Mouse (Mus musculus) left cerebral cortex, postnatal 4 days (tissue): ENCODE results near the gene Gpr34. TPM values are rescaled to one million over a fixed set of nuclear protein-coding genes. Genes with fewer than 3 reads are reported as not detected.

ENCODE experiments used
- DNase-seq: peaks from one replicate; pipeline ENCODE4 v3.0.0-alpha.2; 2022
- intact Hi-C: fragments of 180-260 bp; cut with DNase I; formaldehyde crosslinking; loops from one replicate; pipeline ENCODE4 v1.15.1; 2025
- total RNA-seq, 2 experiments: library from RNA; stranded (reverse); gene quantifications; 2 replicates each; pipeline ENCODE4 v1.2.3; 2021

Gene Gpr34
- 1 to 10 TPM; 4.0 to 4.1 TPM for total RNA-seq

DNA sequence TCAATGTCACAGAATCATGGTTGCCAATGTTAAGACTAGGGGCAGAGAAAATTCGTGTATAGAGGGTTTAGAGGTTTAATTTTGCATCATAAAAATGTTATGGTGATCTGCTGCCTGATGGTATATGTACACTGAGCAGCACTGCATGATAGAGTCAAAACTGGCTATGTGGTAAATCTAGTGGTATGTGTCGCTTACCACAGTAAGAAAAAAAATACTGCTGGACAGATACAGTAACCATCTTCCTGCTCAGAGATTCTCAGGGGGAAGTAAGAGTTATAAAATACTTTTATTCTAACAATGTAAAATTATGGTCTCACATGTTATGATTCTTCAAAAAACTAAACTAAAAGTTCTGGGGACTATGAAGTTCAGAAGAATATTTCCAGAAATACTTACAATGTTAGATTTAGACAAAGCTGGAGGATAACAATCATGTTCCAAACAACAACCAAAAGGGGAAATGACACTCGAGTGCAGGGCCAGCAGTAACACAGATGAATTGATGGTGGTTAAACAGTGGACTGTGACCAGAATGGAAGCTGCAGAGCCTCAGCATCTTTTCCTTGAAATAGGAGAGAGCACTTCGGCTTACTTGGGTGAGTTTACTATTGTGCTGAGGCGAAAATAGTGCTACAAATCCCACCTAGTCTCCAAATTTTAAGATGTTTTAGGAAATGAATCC lies at the start of gene Gpr34:
Gpr34 (plus strand) TSS at position 491 of the 685 bp plus-strand sequence.
- intact Hi-C loops = no loop called here

GRCm38 (mm10) chrX:13599373-13599772 lies 32.5 kb upstream of the Gpr34 start:
- intact Hi-C loops = no loop called here

More for the DNA sequence above, at the start of gene Gpr34:
- no peak for DNase-seq

DNA sequence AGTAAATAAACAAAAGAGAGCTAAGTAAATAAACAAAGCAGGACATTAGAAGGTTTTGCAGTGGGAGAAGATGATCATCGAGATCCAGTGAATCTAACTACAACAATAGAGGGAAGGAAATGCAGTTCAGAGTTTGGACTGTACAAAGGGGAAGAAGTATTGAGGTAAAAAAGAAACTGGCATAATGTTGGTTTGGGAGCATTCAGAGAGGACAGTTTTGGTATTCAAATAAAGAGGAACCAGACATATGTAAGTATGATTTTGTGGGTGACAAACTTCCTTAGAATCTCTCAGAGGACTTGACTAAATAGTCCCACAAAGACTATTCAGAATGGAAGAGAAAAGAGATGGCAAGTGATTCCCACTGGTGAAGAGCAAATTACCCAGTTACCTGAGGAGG lies 31.9 kb upstream of the Gpr34 start:
- no peak for DNase-seq
- intact Hi-C loops = no loop called here

More at GRCm38 (mm10) chrX:13599373-13599772, 32.5 kb upstream of the Gpr34 start:
- DNase-seq = no peak

DNA sequence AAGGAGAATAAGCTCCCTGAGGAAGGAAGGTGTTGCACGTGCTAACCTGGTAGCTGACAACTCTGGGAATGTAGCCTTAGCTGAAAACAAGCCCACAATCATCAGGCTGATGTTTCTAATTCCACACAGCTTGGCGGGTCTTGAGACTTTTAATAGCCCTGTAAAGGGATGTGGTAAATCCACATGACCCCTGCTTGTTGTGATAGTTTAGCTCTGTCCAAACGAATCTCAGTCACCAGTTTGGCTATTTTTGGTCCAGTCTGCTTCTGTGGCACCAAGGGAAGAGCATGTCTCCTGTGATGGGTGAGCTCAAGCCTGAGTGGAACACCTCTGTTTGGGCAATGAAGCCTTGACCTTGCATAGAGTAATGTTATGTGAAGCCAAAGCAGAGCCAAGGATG lies 25.1 kb upstream of the Gpr34 start:
- no peak for DNase-seq
- intact Hi-C loops = no loop called here

DNA sequence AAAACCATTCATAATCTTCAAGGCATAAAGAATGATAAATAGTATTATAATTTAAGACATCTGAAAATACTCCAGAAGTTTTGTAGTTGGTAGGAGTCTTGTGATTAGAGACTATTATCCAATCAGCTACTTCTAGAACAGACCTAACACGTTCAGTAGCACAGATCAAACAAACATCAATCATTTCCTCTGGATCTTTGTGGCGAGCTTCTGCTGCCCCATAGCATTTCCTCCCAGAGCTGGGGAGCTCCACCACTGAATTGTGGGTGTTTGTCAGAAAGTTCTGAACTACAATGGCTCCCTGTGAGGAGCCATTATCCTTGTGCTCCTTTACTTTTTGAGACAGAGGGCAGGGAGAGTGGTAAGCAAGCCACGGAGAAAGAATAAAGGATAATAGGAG lies 24.1 kb upstream of the Gpr34 start:
- intact Hi-C loops = no loop called here
- DNase-seq = no peak

DNA sequence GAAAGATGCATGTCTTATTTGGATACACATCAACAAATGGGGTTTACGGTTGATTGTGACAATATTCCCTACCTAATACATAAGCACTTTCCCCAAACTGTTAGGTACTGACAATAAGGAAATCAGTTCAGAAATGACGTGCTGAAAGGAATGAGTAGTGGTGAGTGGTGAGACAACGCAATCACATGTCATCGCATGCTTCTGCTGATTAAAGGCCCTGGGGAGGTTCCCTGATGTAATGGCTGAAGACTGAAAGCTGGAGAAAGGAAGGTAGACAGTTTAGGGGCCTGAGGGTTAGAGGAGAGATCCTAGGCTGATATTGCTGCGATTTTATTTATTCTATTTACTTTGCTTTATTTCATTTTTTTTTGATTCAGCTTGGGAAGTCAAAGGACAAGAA lies 20.8 kb upstream of the Gpr34 start:
- DNase-seq = no peak
- intact Hi-C loops = no loop called here

- intact Hi-C loops = no loop called here
- no peak for DNase-seq
These were observed 19.8 kb upstream of the Gpr34 start for GRCm38 (mm10) chrX:13612115-13612514.

DNA sequence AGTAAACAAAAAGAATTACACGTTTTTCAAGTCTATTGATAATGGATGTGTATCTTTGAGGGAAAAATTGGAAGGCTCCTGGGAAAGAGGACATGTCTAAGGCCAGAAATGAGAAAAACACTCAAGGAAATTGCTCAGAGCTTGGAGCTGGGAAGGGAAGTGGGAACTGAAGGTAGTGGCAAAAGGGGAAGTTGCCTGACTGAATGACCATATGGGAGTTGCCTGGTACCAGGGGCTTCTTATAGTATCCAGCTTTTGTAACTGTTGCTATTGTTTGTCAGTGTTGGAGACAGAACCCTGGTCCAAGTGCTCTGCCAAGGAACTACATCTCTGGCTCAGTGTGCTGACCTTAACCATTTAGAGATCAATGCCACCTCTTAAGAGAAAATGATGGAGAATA lies 15.2 kb upstream of the Gpr34 start:
- DNase-seq = no peak
- intact Hi-C loops = no loop called here

DNA sequence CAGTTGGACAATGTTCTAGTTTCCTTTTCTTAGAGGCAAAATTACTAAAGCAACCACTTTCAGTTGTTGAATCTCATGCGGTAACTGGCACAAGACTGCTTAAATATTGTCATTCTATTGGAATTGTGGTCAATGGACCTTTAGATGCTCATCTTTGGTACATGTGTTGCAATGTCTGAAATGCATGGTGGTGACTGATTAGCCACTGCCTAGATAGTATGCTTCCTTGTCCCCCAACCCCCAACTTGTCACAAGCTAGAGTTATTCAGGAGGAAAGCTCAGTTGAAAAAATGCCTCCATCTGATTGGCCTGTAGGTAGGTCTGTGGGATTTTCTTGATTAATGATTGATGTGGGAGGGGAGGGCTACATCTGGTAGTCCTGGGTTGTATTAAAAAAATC lies 14.6 kb upstream of the Gpr34 start:
- intact Hi-C loops = no loop called here
- no peak for DNase-seq

DNA sequence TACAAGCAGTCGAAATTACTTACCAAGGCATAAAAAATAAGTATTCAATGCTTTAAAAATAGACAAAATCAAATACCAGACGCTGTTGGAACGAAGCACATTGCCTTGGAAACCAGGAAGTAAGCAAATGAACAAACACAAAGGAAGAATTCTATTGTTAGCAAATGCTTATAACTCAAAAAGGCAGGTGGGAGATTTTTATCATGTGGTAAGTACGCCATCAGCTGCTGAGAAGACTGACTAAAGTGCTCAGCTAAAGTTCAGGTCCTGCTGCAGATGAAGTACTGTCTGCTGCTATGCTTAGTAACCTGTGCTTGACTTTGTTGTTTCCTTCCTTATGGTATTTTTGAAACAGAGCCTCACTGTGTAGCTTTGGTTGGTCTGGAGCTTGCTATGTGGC lies 13.4 kb upstream of the Gpr34 start:
- DNase-seq = no peak
- intact Hi-C loops = no loop called here

GRCm38 (mm10) chrX:13621473-13621872 lies 10.4 kb upstream of the Gpr34 start:
- intact Hi-C loops = no loop called here
- no peak for DNase-seq

DNA sequence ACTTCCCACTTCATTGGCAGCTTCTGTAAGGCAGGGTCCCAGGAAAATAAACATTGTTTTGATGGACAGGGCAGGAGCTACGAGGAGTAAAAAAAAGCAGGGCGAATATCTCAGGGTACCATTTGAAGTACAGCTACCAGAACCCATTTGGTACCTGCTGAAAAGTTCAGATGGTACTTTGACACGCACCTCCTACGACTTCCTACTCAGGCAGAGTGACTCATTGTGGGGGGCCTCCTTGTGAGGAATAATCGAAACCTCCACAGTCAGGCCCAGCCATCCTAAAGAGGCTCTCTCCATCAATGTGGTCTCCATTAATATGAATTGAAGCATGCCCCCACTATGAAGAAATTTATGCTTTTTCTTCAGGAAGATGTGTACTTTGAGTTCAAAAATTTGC lies 9.2 kb upstream of the Gpr34 start:
- intact Hi-C loops = no loop called here
- DNase-seq = no peak

GRCm38 (mm10) chrX:13636398-13636797 lies 4.5 kb downstream of the Gpr34 start:
- intact Hi-C loops = no loop called here
- no peak for DNase-seq

- no peak for DNase-seq
- intact Hi-C loops = no loop called here
These were observed 7.0 kb downstream of the Gpr34 start for GRCm38 (mm10) chrX:13638894-13639293.

DNA sequence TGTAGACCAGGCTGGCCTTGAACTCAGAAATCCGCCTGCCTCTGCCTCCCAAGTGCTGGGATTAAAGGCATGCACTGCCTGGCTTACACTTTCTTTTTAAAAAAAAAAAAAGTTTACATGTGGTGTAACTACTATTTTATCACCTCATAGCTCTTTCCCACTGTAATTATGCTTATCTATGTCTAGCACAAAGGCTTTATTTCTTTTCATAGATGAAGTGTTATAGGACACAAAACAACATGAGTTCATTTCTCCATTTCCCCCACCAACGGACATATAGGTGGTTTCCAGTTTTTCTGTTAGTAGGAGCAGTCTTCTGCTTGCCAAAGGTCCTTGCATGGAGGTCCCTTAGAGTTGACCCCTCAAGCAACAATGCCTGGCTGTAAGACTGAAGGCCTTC lies 20.0 kb downstream of the Gpr34 start:
- no peak for DNase-seq
- intact Hi-C loops = no loop called here

DNA sequence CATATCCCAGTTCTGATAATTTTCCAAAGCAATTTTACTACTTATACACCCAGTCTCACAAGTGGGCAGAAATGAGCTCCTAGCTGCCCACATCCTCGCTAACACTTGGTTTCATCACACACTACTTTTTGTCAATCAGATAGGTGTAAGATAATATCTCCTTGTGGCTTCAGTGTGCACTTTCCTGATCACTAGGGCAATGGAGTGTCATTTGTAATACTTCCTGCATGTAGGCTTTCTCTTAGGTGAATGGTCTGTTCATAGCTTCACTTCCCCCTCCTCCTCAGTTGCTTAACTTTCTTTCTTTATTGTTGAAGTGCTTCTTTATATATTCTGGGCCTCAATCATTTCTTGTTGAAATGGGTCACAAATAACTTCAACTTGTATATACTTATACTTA lies 20.4 kb downstream of the Gpr34 start:
- intact Hi-C loops = no loop called here
- no peak for DNase-seq

DNA sequence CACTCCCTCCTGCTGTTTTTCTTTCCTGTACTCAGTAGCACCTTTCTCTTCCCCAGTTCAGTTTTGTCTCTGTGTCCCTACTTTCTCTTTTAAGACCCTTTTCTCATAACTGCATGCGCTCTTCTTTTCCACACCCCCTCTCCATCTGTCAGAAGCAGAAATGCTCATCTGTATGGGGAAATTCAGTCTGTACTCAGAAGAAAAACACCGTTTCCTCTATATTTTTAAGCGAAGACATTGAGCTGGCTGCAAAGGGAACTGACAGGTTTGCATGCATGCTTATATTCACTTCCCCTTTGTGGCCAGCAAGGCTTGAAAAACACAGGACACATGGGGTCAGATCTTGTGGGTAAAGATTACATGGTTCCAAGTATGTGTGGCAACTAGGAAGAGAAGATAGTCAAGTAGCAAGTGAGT lies 23.1 kb downstream of the Gpr34 start:
- intact Hi-C loops = no loop called here
- no peak for DNase-seq

DNA sequence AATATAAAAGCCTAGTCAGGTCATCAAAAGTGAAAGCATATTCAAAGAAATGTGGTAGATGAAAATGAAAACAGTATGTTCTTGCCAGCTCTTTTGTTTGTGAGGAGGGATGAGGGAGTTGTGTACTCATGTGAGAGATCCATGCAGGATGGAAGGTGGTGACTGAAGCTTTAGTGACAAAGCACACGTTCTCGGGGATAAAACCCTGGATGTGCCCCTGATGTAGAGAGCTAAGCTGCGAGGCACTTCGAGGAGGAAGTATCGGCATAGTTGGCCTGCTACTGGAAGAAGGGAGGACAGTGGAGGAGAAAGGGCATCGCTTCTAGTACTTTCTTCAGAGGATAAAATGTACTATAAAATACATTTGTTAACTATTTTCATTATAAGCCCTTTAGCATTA lies 24.0 kb downstream of the Gpr34 start:
- no peak for DNase-seq
- intact Hi-C loops = no loop called here

GRCm38 (mm10) chrX:13656721-13657120 lies 24.8 kb downstream of the Gpr34 start:
- intact Hi-C loops = no loop called here
- peak; percentile 40 for DNase-seq

- intact Hi-C loops = no loop called here
- DNase-seq = no peak
These were observed 26.8 kb downstream of the Gpr34 start for GRCm38 (mm10) chrX:13658616-13659140.

- intact Hi-C loops = no loop called here
- no peak for DNase-seq
These were observed 27.5 kb downstream of the Gpr34 start for GRCm38 (mm10) chrX:13659201-13659890.

DNA sequence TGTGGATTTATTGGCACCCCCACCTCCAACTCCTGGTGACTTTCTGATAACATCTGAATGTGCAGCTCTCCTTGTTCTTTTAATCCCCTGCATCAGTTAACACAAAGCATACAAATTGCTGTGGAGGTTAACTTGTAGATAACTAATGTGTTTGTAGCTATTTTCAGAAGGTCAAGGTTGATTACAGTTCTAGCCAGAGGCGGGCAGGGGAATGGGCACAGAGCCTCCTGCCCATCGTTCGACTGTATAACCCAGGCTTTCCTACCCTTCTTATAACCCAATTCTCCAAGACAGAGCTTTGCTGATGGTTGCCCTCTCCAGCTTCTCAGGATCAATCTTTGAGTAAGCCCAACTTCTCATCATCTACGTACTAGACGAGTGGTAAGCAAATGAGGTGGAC lies 29.2 kb downstream of the Gpr34 start, which contains the start of gene Gpr82:
Gpr82 (plus strand) TSS at position 301 of the 400 bp plus-strand sequence.
- intact Hi-C loops = no loop called here
- DNase-seq = no peak
